Mouse (Mus musculus): ENCODE measurements around the gene Rsph6a.
A peak's percentile ranks its signal among the peaks of the same experiment; 100 is the strongest.
"Not testable (repeated sequence)": the region's sequence is repeated elsewhere in the genome, so short reads cannot be mapped to it uniquely, and the experiment has no call there.

The Rsph6a gene

DNA sequence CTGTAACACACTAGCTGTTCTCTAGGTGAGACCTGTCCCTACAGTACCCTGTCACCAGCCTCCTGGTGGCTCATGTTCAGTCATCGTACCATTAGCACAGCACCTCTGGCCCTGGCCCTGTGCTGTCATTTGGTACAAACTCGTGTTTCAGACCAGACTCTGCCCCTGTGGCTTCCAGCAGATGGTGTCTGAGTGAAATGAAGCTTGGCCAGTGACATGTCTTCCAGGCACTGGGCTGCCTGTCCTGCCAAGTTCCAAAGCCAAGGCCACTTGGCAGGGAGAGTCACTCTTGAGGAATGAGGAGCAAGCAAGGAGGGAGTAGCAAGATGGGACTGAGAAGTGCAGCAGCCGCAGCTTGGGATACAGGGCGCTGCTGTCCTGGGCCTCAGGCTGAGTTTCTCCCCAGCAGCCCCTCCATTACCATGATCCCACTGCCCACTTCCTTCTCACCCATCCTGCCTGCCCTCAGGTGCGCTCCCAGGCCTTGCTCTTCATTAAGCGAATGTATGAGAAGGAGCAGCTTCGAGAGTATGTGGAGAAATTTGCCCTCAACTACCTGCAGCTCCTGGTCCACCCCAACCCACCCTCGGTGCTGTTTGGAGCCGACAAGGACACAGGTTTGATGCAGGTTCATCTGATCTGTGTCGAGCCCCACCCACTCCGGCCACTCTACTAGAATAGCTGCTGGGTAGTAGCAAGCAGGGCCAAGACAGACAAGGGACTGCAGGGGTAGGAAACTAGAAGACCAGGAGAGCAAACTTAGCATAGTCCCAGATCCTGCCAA lies 8.0 kb upstream of the Rsph6a start:
- no peak for DNase-seq (ENCODE audit: low spot score)

DNA sequence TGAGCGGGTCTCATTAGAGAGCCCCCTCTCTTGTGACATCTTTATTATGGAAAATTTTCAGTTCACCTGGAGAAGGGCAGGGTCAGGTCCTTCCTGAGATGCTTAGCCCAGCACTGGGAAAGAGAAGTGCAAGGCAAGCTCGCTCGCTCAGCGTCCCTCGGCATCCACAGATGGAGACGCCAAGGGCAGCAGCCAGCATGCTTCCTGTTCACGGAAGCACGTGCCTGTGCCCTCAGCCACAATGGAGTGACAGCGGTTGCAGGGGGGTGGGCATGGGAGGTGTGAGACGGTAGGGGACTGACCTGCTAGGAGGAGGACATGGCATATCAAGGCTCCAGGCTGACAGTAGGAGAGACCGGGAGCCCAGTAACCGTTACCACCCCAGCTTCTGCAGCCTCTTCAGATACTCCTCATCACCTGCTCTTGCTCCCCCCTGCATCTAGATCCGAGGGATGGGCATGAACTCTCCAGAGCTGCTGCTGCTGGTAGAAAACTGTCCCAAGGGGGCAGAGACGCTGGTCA lies 6.4 kb upstream of the Rsph6a start:
- DNase-seq (ENCODE audit: low spot score): no peak

DNA sequence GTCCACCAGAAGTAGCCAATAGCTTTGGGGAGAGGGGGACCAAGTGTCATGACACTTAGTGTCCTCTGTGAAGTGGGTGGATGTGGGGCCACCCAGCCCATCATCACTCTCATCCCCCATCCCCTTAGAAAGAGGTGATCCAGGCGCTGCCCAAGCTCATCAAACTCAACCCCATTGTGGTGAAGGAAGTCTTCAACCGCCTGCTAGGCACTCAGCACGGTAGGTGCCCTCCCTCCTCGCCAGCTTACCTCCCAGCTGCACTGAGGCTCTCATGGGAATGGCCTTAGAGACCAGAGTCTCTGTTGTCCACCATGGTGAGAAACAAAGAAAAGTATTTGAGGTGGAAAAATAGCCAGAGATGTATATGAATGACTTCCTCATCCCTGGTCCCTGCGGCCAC lies 5.2 kb upstream of the Rsph6a start:
- no peak for DNase-seq (ENCODE audit: low spot score)

GRCm38 (mm10) chr7:19050172-19050571 lies 4.3 kb upstream of the Rsph6a start:
- no peak for DNase-seq (ENCODE audit: low spot score)

DNA sequence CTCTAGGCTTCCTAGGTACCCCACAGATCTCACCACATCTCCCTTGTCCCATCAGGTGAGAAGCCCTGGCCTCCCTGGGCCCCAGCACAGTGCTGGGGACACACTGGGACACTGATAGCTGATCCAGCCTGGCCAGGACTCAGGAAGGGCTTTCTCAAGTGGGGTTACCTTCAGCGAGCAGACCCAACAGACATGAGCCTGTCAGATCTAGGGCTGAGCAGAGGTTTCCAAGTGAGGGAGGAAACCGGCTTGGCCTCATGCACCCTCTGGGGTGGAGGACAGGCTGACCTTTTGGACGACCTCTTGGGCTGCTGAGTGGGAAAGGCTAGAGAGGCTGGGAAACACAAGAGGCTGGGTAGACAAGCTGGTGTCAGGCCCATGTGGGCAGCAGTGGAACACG lies 3.3 kb upstream of the Rsph6a start:
- DNase-seq (ENCODE audit: low spot score): no peak

DNA sequence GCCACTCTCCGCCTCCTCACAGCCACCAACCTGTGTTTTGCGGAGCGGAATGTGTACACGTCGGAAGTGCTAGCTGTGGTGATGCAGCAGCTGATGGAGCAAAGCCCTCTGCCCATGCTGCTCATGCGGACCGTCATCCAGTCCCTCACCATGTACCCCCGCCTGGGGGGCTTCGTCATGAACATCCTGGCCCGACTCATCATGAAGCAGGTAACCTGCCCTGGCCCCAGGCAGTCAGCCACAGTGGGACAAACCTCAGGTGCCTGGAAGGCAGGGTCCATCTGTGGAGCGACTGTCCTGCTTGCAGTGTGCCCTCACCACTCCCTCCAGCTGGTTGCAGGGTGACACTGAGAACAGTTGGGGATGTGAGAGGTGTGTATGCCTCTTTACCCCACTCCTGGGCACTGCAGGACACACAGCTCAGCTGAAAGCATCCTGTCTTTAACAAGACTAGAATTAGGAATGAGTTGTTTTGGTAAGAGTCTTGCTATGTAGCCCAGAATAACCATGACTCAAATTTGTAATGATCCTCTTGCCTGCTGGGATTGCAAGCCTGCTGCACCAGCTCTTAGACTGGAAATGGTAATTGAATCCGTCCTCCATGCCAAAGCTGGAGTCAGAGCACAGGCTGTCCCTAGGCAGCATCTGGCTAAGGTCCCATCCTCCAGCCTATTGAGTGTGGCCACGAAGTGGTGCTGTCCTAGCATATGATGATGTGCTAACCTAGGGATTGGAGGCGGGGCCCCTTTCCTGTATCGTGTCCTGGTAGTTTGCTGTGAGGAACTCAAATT lies 1.9 kb upstream of the Rsph6a start:
- no peak for DNase-seq (ENCODE audit: low spot score)

- no peak for DNase-seq (ENCODE audit: low spot score)
Measured at GRCm38 (mm10) chr7:19053136-19053532, 1.4 kb upstream of the Rsph6a start.

DNA sequence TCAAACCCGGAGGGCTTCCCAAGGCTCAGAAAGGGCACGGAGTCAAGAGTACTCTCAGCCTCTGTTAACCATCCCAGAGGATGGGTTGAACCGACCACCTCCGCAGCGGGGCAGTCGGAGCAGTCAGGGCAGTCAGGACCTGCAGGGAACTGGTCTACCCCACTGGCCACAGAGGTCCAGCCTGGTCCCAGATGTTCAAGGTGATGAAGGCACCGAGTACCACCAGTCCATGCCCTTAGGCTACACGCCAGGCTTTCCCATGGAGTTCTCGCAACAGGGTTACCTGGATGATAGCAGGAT lies 237 bp downstream of the Rsph6a start:
- DNase-seq (ENCODE audit: low spot score): no peak

DNA sequence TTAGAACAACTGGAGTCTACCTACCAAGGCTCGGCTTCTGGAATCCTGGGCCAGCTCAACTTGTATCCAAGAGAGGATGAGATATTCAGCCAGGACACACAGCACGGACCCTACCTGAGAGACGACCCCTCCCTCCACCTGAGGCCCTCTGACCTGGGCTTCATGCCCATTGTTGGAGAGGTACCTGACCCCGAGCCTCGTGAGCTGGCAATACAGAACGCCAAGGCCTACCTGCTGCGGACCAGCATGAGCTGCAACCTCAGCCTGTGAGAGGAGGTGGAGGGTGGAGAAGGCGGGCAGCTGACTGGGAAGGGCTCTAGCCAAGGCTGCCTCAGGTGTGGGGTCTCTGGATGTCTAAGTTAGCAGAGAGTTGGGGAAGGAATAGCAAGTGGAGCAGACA lies 618 bp downstream of the Rsph6a start:
- DNase-seq (ENCODE audit: low spot score): no peak

- DNase-seq (ENCODE audit: low spot score): no peak
Measured at GRCm38 (mm10) chr7:19057405-19057804, 2.9 kb downstream of the Rsph6a start.

- no peak for DNase-seq (ENCODE audit: low spot score)
Measured at GRCm38 (mm10) chr7:19065896-19066295, 11.4 kb downstream of the Rsph6a start.

DNA sequence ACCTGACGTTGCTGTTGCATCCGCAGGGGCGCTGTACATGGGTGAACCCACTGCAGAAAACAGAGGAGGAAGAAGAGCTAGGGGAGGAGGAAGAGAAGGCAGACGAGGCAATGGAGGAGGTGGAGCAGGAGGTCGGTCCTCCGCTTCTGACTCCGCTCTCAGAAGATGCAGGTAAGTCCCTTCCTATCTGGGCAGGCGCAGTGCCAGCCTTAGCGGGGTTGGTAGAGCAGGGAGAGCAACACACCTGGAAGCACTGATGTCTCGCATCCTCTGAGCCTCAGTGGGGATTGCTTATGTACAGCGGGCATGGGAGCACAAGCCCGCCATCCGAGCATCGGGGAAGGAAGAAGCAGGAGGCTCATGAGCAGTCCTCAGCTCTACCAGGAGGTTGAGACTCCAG lies 12.6 kb downstream of the Rsph6a start:
- no peak for DNase-seq (ENCODE audit: low spot score)

DNA sequence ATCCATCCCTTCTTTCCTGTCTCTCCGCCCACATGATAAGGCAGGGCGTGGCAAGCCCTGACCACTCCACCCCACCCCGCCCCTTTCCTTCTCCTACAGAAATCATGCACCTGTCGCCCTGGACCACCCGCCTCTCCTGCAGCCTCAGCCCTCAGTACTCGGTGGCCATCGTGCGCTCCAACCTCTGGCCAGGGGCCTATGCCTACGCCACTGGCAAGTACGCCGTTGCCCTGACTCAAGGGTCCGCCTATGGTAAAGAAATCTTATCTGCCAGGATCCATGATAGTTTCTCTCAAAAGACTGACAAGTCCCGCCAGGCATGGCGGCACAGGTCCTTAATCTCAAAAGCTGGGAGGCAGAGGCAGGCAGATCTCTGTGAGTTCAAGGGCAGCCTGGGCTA lies 13.4 kb downstream of the Rsph6a start:
- no peak for DNase-seq (ENCODE audit: low spot score)

DNA sequence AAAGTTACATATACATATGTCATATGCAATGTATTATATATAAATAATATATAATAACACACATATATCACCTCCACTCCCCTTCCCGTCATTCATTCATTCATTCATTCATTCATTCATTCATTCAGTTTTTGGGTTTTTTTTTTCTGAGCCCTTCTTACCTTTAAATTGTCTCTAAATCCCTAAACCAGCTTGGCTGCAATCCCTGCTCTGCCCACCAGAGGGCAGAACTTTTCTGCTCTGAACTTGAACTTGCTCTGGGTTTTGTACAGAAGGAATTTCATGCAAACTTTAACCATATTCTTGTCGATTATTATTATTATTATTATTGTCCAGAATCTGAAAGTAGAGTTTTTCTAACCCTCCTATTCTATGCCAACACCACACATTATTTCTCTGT lies 14.2 kb downstream of the Rsph6a start:
- DNase-seq (ENCODE audit: low spot score): peak; percentile 72

GRCm38 (mm10) chr7:19069500-19069899 lies 15.0 kb downstream of the Rsph6a start:
- peak; percentile 26 for DNase-seq (ENCODE audit: low spot score)

DNA sequence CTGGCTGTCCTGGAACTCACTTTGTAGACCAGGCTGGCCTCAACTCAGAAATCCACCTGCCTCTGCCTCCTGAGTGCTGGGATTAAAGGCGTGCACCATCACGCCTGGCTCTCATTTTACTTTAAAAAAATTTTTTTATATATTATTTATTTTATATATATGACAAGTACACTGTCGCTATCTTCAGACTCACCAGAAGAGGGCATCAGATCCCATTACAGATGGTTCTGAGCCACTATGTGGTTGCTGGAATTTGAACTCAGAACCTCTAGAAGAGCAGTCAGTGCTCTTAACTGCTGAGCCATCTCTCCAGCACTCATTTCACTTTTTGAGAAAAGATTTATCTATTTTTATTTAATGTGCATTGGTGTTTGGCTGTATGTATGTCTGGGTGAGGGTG lies 16.5 kb downstream of the Rsph6a start:
- not testable (repeated sequence) for DNase-seq (ENCODE audit: low spot score)

DNA sequence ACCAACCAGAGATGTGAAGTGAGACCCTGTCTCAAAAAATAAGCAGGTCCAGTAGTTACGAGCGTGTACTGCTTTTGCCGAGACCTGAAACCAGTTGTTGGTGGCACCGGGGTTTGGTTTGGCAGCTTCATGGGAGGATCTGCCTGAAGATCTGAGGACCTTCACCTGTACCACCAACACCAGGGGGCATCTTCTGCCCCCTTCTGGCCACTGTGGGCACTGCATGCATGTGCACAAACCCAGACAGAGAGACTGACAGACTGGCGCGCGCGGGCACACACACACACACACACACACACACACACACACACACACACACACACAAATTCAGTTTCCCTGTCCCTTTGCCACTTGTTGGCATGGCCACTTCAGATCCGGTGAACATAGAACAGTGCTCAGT lies 19.0 kb downstream of the Rsph6a start:
- DNase-seq (ENCODE audit: low spot score): peak; percentile 34

DNA sequence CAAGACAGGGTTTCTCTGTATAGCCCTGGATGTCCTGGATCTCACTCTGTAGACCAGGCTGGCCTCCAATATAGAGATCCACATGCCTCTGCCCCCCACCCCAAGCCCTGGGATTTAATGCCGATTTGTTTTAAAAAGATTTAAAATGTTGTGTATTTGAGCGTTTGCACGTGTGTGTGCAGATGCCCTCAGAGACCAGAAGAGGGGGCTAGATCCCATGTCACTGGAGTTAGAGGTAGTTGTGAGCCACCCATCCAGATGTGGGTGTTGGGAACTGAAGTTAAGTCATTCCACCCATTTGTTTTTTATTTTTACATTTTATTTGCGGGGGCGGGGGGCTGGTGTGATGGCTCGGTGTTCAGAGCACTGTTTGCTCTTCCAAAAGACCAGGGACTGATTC lies 20.0 kb downstream of the Rsph6a start:
- no peak for DNase-seq (ENCODE audit: low spot score)

GRCm38 (mm10) chr7:19075231-19075630 lies 20.7 kb downstream of the Rsph6a start:
- no peak for DNase-seq (ENCODE audit: low spot score)

- peak; percentile 51 for DNase-seq (ENCODE audit: low spot score)
Measured at GRCm38 (mm10) chr7:19075723-19076585, 21.5 kb downstream of the Rsph6a start, which contains the start of gene Dmwd. Gene Dmwd, plus strand, starts transcription at chr7:19076227.

DNA sequence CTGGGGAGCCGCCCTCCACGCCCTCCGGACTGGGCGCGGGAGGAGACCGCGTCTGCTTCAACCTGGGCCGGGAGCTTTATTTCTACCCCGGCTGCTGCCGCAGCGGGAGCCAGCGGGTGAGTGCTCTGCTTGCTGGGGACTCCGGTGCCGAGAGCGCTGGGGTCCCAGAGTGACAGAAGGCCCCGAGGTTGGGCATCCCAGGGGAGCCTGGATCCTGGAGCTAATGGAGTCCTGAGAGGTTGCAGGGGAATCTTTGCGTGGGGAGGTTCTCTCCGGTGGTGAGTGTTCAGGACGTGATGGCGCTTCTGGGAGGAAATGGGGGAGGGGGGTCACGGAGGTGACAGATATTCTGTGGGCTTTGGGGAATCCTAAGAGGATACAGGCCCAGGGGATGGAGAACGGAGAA lies 22.1 kb downstream of the Rsph6a start:
- DNase-seq (ENCODE audit: low spot score): no peak

GRCm38 (mm10) chr7:19077761-19078160 lies 23.3 kb downstream of the Rsph6a start:
- DNase-seq (ENCODE audit: low spot score): peak; percentile 74

All from T-cell, adult 2 months (primary cell).